Mouse (Mus musculus): ENCODE measurements around the gene Ccdc82.
A peak's percentile ranks its signal among the peaks of the same experiment; 100 is the strongest.

The Ccdc82 gene

GRCm38 (mm10) chr9:13300041-13300441 is 53.3 kb downstream of the Ccdc82 start:
- DNase-seq: no peak

GRCm38 (mm10) chr9:13300891-13301782 is 54.4 kb downstream of the Ccdc82 start:
- no peak for DNase-seq

DNA sequence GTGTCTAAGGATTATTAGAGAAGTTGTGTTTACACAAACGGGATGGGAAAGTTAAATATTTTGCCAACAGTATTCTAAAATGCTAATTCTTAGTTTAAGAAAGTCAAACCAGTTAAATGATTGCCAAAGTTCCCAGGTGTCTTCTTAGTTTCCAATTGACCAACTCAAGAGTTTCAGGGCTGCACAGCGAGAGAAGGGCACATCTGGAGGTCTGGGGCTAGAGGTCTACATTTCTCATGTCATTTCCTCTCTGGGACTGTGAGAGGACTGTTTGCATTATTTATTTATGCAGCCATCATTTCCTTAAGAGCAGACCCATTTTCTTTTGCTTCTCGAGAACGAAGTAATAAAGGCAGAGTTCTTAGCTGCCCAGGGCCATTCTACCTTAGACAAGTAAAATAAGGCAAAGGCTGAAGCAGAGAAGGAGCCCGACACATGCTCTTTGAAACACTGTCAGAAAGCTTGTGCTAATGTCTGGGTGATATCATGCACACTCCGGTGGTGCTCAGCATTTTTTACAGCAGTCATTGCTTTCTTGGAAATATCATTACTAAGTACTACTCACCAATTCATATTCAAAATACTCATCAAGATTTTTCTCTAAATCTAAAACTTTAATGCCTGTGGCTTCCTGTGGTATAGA is 55.5 kb downstream of the Ccdc82 start:
- no peak for DNase-seq

GRCm38 (mm10) chr9:13303099-13303771 is 56.5 kb downstream of the Ccdc82 start:
- DNase-seq: no peak

DNA sequence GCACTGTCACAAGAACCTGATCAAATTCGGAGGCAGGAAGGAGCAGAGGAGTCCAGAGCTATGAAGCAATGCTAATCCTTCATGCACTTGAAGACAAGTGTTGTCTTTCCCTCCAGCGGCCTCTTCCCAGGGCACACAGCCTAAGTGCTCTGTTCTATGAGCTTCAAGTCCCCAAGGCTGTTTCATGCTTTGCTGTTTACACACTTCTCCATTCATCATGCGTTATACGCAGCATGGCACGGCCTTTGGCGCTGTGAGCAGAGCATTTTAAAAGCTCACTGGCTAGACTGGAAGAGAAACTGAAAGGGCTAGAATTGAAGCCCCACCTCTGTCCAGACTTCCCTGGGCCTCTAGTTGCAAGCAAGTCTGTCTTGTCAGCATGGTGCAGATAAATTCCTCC is 57.2 kb downstream of the Ccdc82 start:
- DNase-seq: peak; percentile 34 to 58

DNA sequence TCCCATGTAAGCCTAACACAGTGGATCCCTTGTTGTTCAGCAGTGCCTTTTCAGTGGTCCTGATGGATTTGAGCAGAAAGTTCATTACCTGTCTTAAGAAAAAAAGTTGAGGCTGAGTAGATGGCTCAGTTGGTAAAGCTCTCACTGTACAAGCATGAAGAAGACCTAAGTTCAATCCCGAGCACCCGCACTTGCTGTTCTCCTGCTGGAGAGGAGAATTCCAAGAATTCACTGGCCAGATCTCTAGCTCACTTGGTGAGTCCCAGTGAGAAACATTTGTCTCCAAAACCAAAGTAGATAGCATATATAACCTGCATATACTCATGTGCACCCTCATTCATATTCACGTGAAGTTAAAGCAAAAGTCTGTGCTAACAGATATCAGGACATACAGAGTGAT is 59.7 kb downstream of the Ccdc82 start:
- DNase-seq: no peak

DNA sequence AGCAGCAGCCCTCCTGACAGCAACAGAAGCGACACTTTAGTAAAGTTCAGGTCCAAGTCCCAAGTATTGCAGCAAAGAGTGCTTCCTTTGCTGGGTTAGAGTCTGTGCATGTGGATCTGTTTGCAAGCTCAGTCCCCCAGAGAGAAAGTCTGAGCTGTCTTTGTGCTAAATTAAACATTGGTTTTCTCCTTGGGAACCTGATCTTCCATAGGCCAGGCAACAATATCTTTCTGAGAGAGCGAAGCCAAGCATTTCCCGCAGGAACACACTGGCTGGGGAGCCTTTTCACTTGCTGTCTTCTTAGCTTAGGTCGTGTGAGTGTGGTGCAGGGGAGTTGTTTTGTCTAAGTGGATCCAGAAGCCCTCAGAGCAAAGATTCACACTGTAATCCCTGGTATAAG is 60.5 kb downstream of the Ccdc82 start:
- no peak for DNase-seq

GRCm38 (mm10) chr9:13308718-13309117 is 62.0 kb downstream of the Ccdc82 start:
- DNase-seq: no peak

DNA sequence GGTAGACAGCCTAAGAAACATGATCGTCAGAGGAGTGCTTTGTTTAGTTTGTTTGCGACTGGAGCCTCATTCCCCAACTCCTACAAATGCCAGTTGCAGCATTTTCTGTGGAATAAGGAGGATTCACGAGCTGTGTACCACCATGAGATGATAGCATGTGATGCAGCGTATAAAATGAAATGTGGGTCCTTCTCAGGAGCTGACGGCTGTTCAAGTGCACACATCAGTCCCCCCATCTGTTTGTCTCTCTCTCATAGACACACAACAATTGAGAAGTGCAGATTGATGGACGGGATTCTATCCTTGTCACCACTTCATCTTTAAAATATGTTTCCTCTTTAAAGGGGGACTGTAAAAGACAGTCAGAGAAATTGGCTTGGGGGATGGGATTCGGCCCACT is 63.1 kb downstream of the Ccdc82 start:
- DNase-seq: no peak

DNA sequence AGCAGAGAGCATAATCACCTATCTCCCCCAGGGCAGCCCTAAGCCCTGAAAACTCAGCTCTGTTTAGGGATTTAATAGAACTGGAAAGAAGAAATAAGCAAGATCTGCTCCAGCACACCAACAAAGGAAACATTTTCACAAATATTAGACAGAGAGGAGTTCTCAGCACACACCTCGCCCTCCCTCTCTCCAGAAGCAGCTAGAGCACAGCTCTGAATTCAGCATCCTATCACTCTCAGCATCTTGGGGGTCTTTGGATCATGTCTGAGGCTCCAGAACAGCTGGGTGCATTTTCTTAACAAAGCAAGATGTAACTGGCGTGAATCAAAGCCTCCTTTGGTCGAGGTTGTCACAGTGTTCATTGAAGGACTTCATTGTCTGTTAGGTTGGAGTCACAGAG is 63.5 kb downstream of the Ccdc82 start:
- DNase-seq: no peak

DNA sequence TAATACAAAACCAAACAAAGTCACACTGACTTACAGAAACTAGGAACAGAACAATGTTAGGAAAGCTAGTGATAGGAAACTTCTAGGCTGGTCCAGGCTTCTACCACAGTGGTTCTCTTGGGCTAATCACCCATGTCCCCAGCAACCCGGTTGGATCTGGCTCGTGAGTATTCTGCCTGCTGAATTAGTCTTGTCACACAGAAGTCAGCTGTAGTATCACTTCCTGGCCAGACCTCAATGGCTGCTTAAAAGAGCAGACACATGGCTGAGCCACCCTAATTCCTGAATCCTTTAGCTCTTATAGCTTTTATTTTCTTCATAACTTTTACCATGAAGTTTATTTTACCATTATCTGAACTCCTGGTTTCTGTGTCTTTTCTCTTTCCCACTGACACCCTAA is 64.3 kb downstream of the Ccdc82 start:
- DNase-seq: no peak

- no peak for DNase-seq
Observed at GRCm38 (mm10) chr9:13313923-13314322, 67.2 kb downstream of the Ccdc82 start.

DNA sequence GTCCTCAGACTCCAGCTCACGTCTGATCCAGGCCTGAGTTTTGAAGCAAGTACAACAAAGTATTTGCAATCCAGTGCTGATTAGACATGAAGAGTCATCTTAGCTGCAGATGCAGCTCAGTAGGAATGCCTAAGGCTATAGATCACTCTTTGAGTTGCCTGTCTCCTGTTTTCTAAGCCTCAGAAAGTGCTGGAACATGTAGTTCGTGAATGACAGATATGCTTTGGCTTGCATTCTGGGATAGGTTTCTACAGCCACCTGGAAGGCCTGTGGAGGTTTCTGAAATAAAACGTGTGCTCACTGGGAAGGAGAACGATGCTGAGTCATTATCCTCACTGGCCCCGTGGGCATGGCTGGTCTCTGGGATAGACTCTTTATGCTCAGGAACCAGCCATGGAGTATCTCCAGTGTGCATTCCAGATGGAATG is 67.8 kb downstream of the Ccdc82 start:
- no peak for DNase-seq

DNA sequence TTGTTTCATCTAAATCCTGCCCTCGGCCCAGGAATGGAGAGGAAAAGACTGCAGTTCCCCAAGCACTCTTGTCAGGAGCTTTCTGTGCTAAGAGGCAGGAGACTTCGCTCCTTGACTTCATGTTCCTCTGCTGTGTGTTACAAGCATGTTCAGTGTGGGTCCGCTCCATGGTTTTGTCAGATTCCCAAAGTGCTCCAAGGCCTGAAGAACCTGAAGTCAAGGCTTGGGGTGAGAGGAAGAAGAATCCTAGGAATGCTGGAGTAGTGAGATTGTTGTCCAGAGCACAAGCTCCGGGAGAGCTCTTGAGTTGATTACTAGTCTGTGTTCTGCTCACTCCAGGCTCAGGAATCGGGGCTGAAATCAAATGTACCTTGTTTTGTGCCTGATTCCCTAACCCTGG is 68.6 kb downstream of the Ccdc82 start:
- DNase-seq: no peak

DNA sequence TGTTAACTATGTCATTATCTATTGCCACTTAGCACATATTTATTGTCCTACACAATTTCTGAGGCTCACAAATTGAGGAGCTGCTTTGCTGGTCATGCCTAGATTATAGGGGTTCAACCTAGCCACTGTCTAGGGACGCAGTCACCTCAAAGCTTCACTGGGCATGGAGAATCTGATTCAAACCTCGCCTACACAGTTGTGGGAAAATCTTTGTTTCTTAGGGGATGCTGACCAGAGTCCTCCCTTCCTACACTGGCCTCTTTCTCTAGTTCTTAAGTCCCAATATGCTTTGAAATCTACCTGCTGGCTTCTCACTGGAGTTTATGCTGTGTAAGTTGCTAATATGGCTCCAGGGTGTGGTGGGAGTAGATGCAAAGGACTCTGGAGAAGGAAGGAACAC is 72.8 kb downstream of the Ccdc82 start:
- DNase-seq: no peak

DNA sequence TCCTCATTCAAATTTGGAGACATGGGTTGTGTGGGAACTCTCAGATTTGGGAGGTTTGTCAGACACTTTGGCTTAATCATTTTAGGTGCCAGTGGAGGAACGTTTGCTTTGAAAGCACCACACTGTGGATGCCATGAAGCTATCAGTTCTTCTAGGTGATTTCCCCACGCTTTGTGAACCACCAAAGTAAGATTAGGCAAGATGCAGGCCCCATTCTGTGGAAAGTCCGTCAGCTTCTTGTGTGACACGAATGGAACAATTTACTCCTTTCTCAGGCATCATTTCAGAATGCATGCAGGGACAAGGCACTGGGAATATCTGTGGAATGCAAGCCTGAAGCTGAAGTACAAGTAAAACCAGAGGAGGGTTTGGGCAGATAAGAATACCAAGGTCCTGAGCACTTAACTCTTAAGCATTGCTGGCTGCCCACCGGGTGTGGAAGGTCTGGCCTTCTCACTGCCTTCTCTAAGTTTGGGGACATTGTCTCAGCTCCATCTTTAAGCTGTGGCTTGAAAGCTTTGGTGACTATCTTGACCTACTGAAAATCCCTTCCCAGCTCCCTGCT is 74.1 kb downstream of the Ccdc82 start:
- DNase-seq: no peak

DNA sequence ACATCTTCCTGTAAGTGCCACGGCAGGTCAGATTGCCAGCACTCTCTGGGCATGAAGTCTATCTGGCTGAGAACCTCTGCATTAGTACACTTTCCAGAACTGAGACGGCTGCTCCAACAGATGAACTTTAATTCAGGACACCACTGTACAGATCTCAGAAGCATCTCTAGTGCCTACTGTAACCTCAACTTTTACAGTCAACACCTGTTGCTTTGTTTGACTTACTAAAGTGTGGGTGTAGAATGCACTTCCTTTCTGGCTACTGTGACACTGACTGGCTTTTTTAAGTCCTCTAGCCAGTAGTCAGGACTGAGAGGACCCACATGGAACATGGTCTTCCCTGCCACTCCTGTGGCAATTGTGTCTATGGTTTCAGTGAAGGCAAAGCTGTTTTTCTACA is 76.3 kb downstream of the Ccdc82 start:
- DNase-seq: no peak

DNA sequence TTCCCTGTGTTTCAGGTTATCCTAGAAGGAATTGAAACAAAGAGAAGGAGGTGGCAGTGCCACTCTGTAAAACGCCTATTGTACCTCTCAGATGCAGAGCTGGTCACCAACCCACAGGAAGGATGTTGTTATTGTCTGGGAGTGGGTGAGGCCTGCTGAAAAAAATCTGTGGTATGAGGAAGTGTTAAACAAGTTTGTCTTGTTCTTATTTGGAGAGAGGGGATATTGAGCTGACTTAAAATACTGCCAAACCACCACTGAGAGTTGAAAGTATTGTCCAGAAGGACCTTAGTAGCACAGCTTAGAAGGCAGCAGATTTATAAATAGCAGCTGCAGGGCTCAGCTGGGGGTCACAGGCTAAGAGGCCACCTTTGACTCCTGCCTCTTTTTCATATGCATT is 76.9 kb downstream of the Ccdc82 start:
- no peak for DNase-seq
